Mouse (Mus musculus) spleen, adult 2 months (tissue): Measurements from ENCODE around the gene Olfr976.

Experiments used
- CTCF ChIP-seq: fragments of 200-500 bp; IDR thresholded peaks from 2 replicates; pipeline ENCODE4 v1.5.1; 2011; ENCODE audit warnings: mild to moderate bottlenecking, inconsistent platforms; ENCODE audit not compliant: insufficient read depth, insufficient read length, insufficient replicate concordance; ENCODE audit errors: extremely low read depth
- POLR2A ChIP-seq: fragments of 200-500 bp; IDR thresholded peaks from 2 replicates; pipeline ENCODE4 v1.6.1; 2011; ENCODE audit warnings: low read depth, low read length, inconsistent platforms

DNA sequence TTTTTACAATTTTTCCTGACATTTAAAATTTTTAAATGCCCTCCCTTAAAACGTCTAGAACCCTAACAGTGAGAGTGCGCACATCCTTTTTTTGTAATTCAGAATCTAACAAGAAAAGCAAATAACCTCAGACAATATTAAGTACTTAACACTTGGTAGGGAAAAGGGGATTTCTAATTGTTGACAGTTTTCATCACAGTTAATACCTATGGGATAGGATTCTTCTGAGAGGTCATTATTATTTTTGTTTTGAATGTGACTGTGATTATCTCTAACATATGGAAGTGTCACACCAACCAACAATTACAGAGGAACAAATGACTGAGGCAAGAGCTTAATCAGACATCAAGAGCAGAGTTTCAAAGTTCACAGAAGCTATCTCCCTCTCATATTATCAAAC lies 53.9 kb downstream of the Olfr976 start, which contains the start of gene Olfr229:
- no peak for TF ChIP-seq POLR2A
- TF ChIP-seq CTCF = no peak
